ENCODE assay signal across 8 mouse cellular contexts in the genomic region with DNA sequence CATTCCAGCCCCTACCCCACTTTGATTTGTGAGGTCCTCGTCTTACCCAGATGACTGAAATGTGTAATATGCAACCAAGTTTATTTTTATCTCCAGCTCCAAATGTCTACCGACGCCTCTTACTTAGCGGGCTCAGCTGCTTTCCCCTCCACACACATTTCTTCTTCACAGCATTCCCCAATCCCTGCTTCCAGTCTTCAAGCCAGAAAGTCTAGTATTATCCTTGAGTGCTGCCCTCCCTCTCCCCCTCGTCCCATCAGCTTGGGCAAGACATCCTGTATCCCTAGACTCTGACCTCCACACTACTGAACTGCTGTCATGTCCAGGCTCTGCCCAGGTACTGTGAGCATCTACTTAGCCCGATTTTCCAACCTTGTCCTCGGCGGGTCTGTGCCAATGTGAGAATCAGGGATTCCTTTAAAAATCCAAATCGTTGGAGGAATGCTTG. TPM values are rescaled to one million over a fixed set of nuclear protein-coding genes. Genes with fewer than 3 reads are reported as not detected.
DNase-seq lines count a peak whose midpoint lies in the region; ATAC-seq and TF ChIP-seq lines count a peak whose summit lies in the region.

No protein-coding gene starts in this region.

- H3K27ac ChIP-seq in embryonic facial prominence, embryonic 15.5 days (replicated peaks) = peak overlapping the region; percentile 81
- H3K27ac ChIP-seq in limb, embryonic 10.5 days = peak overlapping the region; percentile 91; the same call in 1 of the 2 replicates
- peak overlapping the region; percentile 84 for H3K27ac ChIP-seq in neural tube, embryonic 15.5 days (replicated peaks)

- H3K4me2 ChIP-seq in embryonic facial prominence, embryonic 15.5 days (replicated peaks) = peak overlapping the region; percentile 76
- H3K4me2 ChIP-seq in neural tube, embryonic 15.5 days = peak overlapping the region; percentile 90

- peaks cover 30% of the 10 kb centered on the region for H3K4me1 ChIP-seq in lung, adult 2 months (ENCODE audit: control insufficient read depth, insufficient read depth, low read length)
- H3K4me1 ChIP-seq in embryonic facial prominence, embryonic 15.5 days = peaks cover 52% of the 10 kb centered on the region
- peaks cover 60% of the 10 kb centered on the region for H3K4me1 ChIP-seq in limb, embryonic 10.5 days
- peaks cover 44% of the 10 kb centered on the region for H3K4me1 ChIP-seq in neural tube, embryonic 15.5 days

- TF ChIP-seq POLR2A in lung, adult 2 months (IDR thresholded peaks at IDR 0.05; ENCODE audit: borderline replicate concordance, extremely low read depth, low read depth, low read length) = no peak

- no peaks in the 10 kb centered on the region for H3K27me3 ChIP-seq in embryonic facial prominence, embryonic 15.5 days
- H3K27me3 ChIP-seq in limb, embryonic 10.5 days (ENCODE audit: low read depth, poor library complexity, severe bottlenecking) = no peaks in the 10 kb centered on the region
- H3K27me3 ChIP-seq in neural tube, embryonic 15.5 days (replicated peaks) = 0 out of 2 replicates have a peak, but pooled peaks cover 5% of the 10 kb centered on the region

- 20% methylated on average over 9 of the region's 9 CpGs for WGBS in lung, adult 2 months
- 11% methylated on average over 9 of the region's 9 CpGs for WGBS in embryonic facial prominence, embryonic 15.5 days
- WGBS in limb, embryonic 10.5 days = 17% methylated on average over 9 of the region's 9 CpGs
- WGBS in neural tube, embryonic 15.5 days = 16% methylated on average over 9 of the region's 9 CpGs

- no peak for DNase-seq in lung, adult 2 months
- no peak for DNase-seq in lung, postnatal 10 days
- DNase-seq in limb, embryonic 10.5 days (ENCODE audit: low spot score) = no peak
- no peak for DNase-seq in natural killer cell, adult 2 months (ENCODE audit: low spot score in 2 of 2)
- no peak for DNase-seq in layer of hippocampus, adult 11-12 months (ENCODE audit: low spot score)
- DNase-seq in right cerebral cortex, postnatal 25 days = no peak

- 0 out of 2 replicates have a peak, but pooled peaks cover 5% of the 10 kb centered on the region for H3K36me3 ChIP-seq in embryonic facial prominence, embryonic 15.5 days
- H3K36me3 ChIP-seq in limb, embryonic 10.5 days = 0 out of 2 replicates have a peak, but pooled peaks cover 3% of the 10 kb centered on the region
- H3K36me3 ChIP-seq in neural tube, embryonic 15.5 days = no peaks in the 10 kb centered on the region

- no peak for TF ChIP-seq CTCF in lung, adult 2 months (IDR thresholded peaks at IDR 0.05; ENCODE audit: insufficient read depth, low read length)

- no peak for ATAC-seq in embryonic facial prominence, embryonic 15.5 days (ENCODE audit: insufficient number of reproducible peaks, low FRiP score, low TSS enrichment, low read depth)
- ATAC-seq in neural tube, embryonic 15.5 days (ENCODE audit: low FRiP score) = no peak

- peak overlapping the region; percentile 84 for H3K4me3 ChIP-seq in lung, adult 2 months (replicated peaks; ENCODE audit: extremely low read depth, low read depth, low read length)
- peak overlapping the region; percentile 62 for H3K4me3 ChIP-seq in embryonic facial prominence, embryonic 15.5 days (replicated peaks)
- peak overlapping the region; percentile 84 for H3K4me3 ChIP-seq in limb, embryonic 10.5 days
- peak overlapping the region; percentile 99 for H3K4me3 ChIP-seq in neural tube, embryonic 15.5 days (replicated peaks)

- H3K9ac ChIP-seq in embryonic facial prominence, embryonic 15.5 days = peak overlapping the region; percentile 61; the same call in 1 of the 2 replicates
- H3K9ac ChIP-seq in neural tube, embryonic 15.5 days (replicated peaks) = peak overlapping the region; percentile 94

- H3K9me3 ChIP-seq in embryonic facial prominence, embryonic 15.5 days (replicated peaks) = no peaks in the 10 kb centered on the region
- H3K9me3 ChIP-seq in limb, embryonic 10.5 days (replicated peaks) = no peaks in the 10 kb centered on the region
- H3K9me3 ChIP-seq in neural tube, embryonic 15.5 days (replicated peaks) = no peaks in the 10 kb centered on the region

RNA-seq across cellular contexts. Expression of a gene that starts 0.4 kb away (rescaled TPM):
- polyA plus RNA-seq in lung, adult 2 months (2012; rRNA removed) = 269 and 331 TPM in 2 replicates
- 87.4 and 92.8 TPM in 2 replicates for polyA plus RNA-seq in embryonic facial prominence, embryonic 15.5 days (2015; fragmentation: Nextera tagmentation; extraction: Ambion mirVana)
- 63.5 and 74.8 TPM in 2 replicates for polyA plus RNA-seq in limb, embryonic 10.5 days (2016; fragmentation: Nextera tagmentation; extraction: Ambion mirVana)
- polyA plus RNA-seq in neural tube, embryonic 15.5 days (2015; fragmentation: Nextera tagmentation; extraction: Ambion mirVana) = 43.1 and 46.3 TPM in 2 replicates

RNA-seq across cellular contexts. Expression of a gene that starts 51.6 kb away (rescaled TPM):
- 90.8 and 109 TPM in 2 replicates for polyA plus RNA-seq in lung, adult 2 months (2012; rRNA removed)
- 113 and 117 TPM in 2 replicates for polyA plus RNA-seq in embryonic facial prominence, embryonic 15.5 days (2015; fragmentation: Nextera tagmentation; extraction: Ambion mirVana)
- polyA plus RNA-seq in limb, embryonic 10.5 days (2016; fragmentation: Nextera tagmentation; extraction: Ambion mirVana) = 152 and 170 TPM in 2 replicates
- 178 and 216 TPM in 2 replicates for polyA plus RNA-seq in neural tube, embryonic 15.5 days (2015; fragmentation: Nextera tagmentation; extraction: Ambion mirVana)

RNA-seq across cellular contexts. Expression of a gene that starts 57.4 kb away (rescaled TPM):
- 12.1 and 21.0 TPM in 2 replicates for polyA plus RNA-seq in lung, adult 2 months (2012; rRNA removed)
- 3.5 and 3.7 TPM in 2 replicates for polyA plus RNA-seq in embryonic facial prominence, embryonic 15.5 days (2015; fragmentation: Nextera tagmentation; extraction: Ambion mirVana)
- 1.2 and 1.5 TPM in 2 replicates for polyA plus RNA-seq in limb, embryonic 10.5 days (2016; fragmentation: Nextera tagmentation; extraction: Ambion mirVana)
- polyA plus RNA-seq in neural tube, embryonic 15.5 days (2015; fragmentation: Nextera tagmentation; extraction: Ambion mirVana) = 0.81 and 1.7 TPM in 2 replicates
